Comparison of ENCODE assay signal across 28 mouse cellular contexts in genomic region chr2:173813071-173813470, GRCm38 (mm10).
"Had no signal": no experiment of that assay in that cellular context is flagged by ENCODE, and none has a peak within 500 bp of the region (broad histone marks: within the 10 kb centered on the region; RNA-seq: fewer than 3 reads in every experiment).

No protein-coding gene starts in this region.

- H3K36me3 ChIP-seq: heart, embryonic 10.5 days; heart, embryonic 12.5 days; hindbrain, embryonic 10.5 days; hindbrain, embryonic 12.5 days; intestine, embryonic 15.5 days; limb, embryonic 10.5 days; limb, embryonic 12.5 days; liver, embryonic 13.5 days; liver, embryonic 15.5 days had no signal

- H3K4me1 ChIP-seq: heart, embryonic 10.5 days; heart, embryonic 12.5 days; hindbrain, embryonic 10.5 days; hindbrain, embryonic 12.5 days; intestine, embryonic 15.5 days; limb, embryonic 12.5 days; liver, embryonic 13.5 days; liver, embryonic 15.5 days had no signal

- H3K9ac ChIP-seq: heart, embryonic 12.5 days; hindbrain, embryonic 12.5 days; hindbrain, embryonic 14.5 days; intestine, embryonic 15.5 days; limb, embryonic 12.5 days; liver, embryonic 13.5 days; liver, embryonic 15.5 days had no signal

- H3K4me3 ChIP-seq: gastrocnemius, adult 2 months; heart, adult 2 months; heart, embryonic 10.5 days; heart, embryonic 12.5 days; hindbrain, embryonic 10.5 days; hindbrain, embryonic 12.5 days; intestine, embryonic 15.5 days; layer of hippocampus, adult 2 months; left cerebral cortex, adult 2 months; limb, embryonic 10.5 days; limb, embryonic 12.5 days; liver, embryonic 13.5 days; liver, embryonic 15.5 days had no signal

- H3K27me3 ChIP-seq: heart, embryonic 12.5 days; hindbrain, embryonic 12.5 days; intestine, embryonic 15.5 days; limb, embryonic 12.5 days; liver, embryonic 13.5 days; liver, embryonic 15.5 days had no signal

- H3K4me2 ChIP-seq: heart, embryonic 12.5 days; hindbrain, embryonic 12.5 days; hindbrain, embryonic 14.5 days; intestine, embryonic 15.5 days; limb, embryonic 12.5 days; liver, embryonic 11.5 days; liver, embryonic 13.5 days; liver, embryonic 15.5 days had no signal

- DNase-seq: gastrocnemius, adult 2 months; gastrocnemius, postnatal 10 days; gastrocnemius, postnatal 25 days; heart, adult 2 months; heart, postnatal 10 days; heart, postnatal 4 days; kidney, adult 18-20 months; kidney, adult 8-10 months; kidney, postnatal 10 days; kidney, postnatal 25 days; kidney, postnatal 4 days; liver; liver, embryonic 13.5 days had no signal

- ATAC-seq: hindbrain, embryonic 16.5 days; inflammation-experienced regulatory T-cells, adult 6 months; intestine, embryonic 15.5 days; intestine, postnatal 0 days had no signal

- H3K9me3 ChIP-seq: intestine, embryonic 15.5 days; limb, embryonic 10.5 days; liver, embryonic 13.5 days; liver, embryonic 15.5 days had no signal

- H3K27ac ChIP-seq: gastrocnemius, adult 2 months; heart, adult 2 months; heart, embryonic 10.5 days; hindbrain, embryonic 10.5 days; hindbrain, embryonic 12.5 days; hindbrain, embryonic 14.5 days; intestine, embryonic 15.5 days; layer of hippocampus, adult 2 months; left cerebral cortex, adult 2 months; limb, embryonic 10.5 days; limb, embryonic 12.5 days; liver, embryonic 13.5 days; liver, embryonic 15.5 days had no signal
